In genomic region chr7:110953210-110953609, GRCm38 (mm10) we compare ENCODE assay signal across 12 mouse cellular contexts. TPM values are rescaled to one million over a fixed set of nuclear protein-coding genes. Genes with fewer than 3 reads are reported as not detected.
A peak's percentile ranks its signal among the peaks of the same experiment; 100 is the strongest.
DNase-seq lines count a peak whose midpoint lies in the region; ATAC-seq and TF ChIP-seq lines count a peak whose summit lies in the region.
"Had no signal": no experiment of that assay in that cellular context is flagged by ENCODE, and none has a peak within 500 bp of the region (broad histone marks: within the 10 kb centered on the region; RNA-seq: fewer than 3 reads in every experiment).

No protein-coding gene starts in this region.

- no peak overlapping the region for H3K4me2 ChIP-seq in heart, postnatal 0 days (ENCODE audit: low read depth, low read length)
- H3K4me2 ChIP-seq: limb, embryonic 12.5 days; neural tube, embryonic 12.5 days had no signal

- peak; percentile 49 for DNase-seq in heart, postnatal 0 days (ENCODE audit: low spot score)
- no peak for DNase-seq in heart, postnatal 4 days
- peak; percentile 29 for DNase-seq in Muller cell, postnatal 12 days (ENCODE audit: inconsistent ontology term)
- DNase-seq in lung, postnatal 36 days: peak; percentile 68
- no peak for DNase-seq in layer of hippocampus, postnatal 25 days (ENCODE audit: extremely low spot score in 1 of 2, low spot score in 1 of 2)
- DNase-seq in forebrain, embryonic 10.5 days (ENCODE audit: extremely low spot score, low spot score): no peak
- DNase-seq in layer of hippocampus, postnatal 10 days (ENCODE audit: low spot score in 2 of 2): no peak
- DNase-seq: cerebellum, adult 8-10 months; gastrocnemius, postnatal 36 days had no signal

- peaks cover 8% of the 10 kb centered on the region; the same call in 1 of the 2 replicates for H3K4me1 ChIP-seq in heart, postnatal 0 days (ENCODE audit: control insufficient read depth, insufficient read depth)
- H3K4me1 ChIP-seq in forebrain, embryonic 10.5 days: peaks cover 4% of the 10 kb centered on the region; the same call in 1 of the 2 replicates
- H3K4me1 ChIP-seq: neural tube, embryonic 12.5 days had no signal

- TF ChIP-seq CTCF in heart, postnatal 0 days (IDR thresholded peaks at IDR 0.05; ENCODE audit: low read depth): no peak

- no peak overlapping the region for H3K4me3 ChIP-seq in heart, postnatal 0 days (ENCODE audit: low read depth, low read length)
- no peak overlapping the region for H3K4me3 ChIP-seq in forebrain, embryonic 10.5 days
- H3K4me3 ChIP-seq: limb, embryonic 12.5 days; neural tube, embryonic 12.5 days had no signal

- no peaks in the 10 kb centered on the region for H3K36me3 ChIP-seq in heart, postnatal 0 days (replicated peaks; ENCODE audit: control insufficient read depth, insufficient read depth, low read length)
- H3K36me3 ChIP-seq in forebrain, embryonic 10.5 days (replicated peaks): no peaks in the 10 kb centered on the region
- H3K36me3 ChIP-seq: limb, embryonic 12.5 days; neural tube, embryonic 12.5 days had no signal

- TF ChIP-seq EP300 in heart, postnatal 0 days (IDR thresholded peaks at IDR 0.05; ENCODE audit: low read depth): no peak

- 41% methylated on average over 1 of the region's 1 CpGs for WGBS in heart, postnatal 0 days
- 88% methylated on average over 1 of the region's 1 CpGs for WGBS in forebrain, embryonic 10.5 days

- H3K27me3 ChIP-seq in heart, postnatal 0 days (ENCODE audit: control insufficient read depth, insufficient read depth, low read length): no peaks in the 10 kb centered on the region
- H3K27me3 ChIP-seq in forebrain, embryonic 10.5 days (ENCODE audit: poor library complexity, severe bottlenecking): no peaks in the 10 kb centered on the region
- H3K27me3 ChIP-seq: limb, embryonic 12.5 days; neural tube, embryonic 12.5 days had no signal

- no peak overlapping the region for H3K27ac ChIP-seq in heart, postnatal 0 days (ENCODE audit: low read depth)
- no peak overlapping the region for H3K27ac ChIP-seq in forebrain, embryonic 10.5 days
- H3K27ac ChIP-seq: limb, embryonic 12.5 days; neural tube, embryonic 12.5 days had no signal

- no peaks in the 10 kb centered on the region for H3K9me3 ChIP-seq in heart, postnatal 0 days (replicated peaks; ENCODE audit: control insufficient read depth, low read length)
- H3K9me3 ChIP-seq in forebrain, embryonic 10.5 days: no peaks in the 10 kb centered on the region
- H3K9me3 ChIP-seq: limb, embryonic 12.5 days; neural tube, embryonic 12.5 days had no signal

- no peak for ATAC-seq in heart, postnatal 0 days (ENCODE audit: insufficient read depth, low read depth)
- ATAC-seq in inflammation-experienced regulatory T-cells, adult 6 months: peak; percentile 36

- no peak overlapping the region for H3K9ac ChIP-seq in heart, postnatal 0 days (replicated peaks; ENCODE audit: low read depth, low read length)
- H3K9ac ChIP-seq: limb, embryonic 12.5 days; neural tube, embryonic 12.5 days had no signal

RNA-seq across cellular contexts. Expression of gene Mrvi1, which starts 29.1 kb away (rescaled TPM):
- total RNA-seq in heart, postnatal 0 days (2014; rRNA removed; ENCODE audit: low replicate concordance): 6.5 and 7.6 TPM in 2 replicates
- polyA plus RNA-seq in heart, postnatal 0 days (2015; fragmentation: Nextera tagmentation; extraction: Ambion mirVana): 3.1 and 3.5 TPM in 2 replicates
- 10 to 100 TPM; 10.4 to 13.2 TPM for total RNA-seq in heart, postnatal 4 days (2021)
- under 1 TPM in 2 of 3 experiments, not detected in 1; 0.46 to 0.87 TPM for polyA plus RNA-seq in inflammation-experienced regulatory T-cells, adult 6 months (2017; shearing (Covaris generic))
- 1 to 10 TPM; 3.6 TPM for total RNA-seq in layer of hippocampus, postnatal 25 days (2021)
- polyA plus RNA-seq in forebrain, embryonic 10.5 days (2016; fragmentation: Nextera tagmentation; extraction: Ambion mirVana): 0.87 and 1.2 TPM in 2 replicates
- 1 to 10 TPM; 1.3 to 1.7 TPM for total RNA-seq in layer of hippocampus, postnatal 10 days (2021)

Comparison
In these comparisons a context has a peak if more than half of its experiments do, and no peak if none do; other contexts are left out.
1. DNase-seq: peak in heart, postnatal 0 days (single experiment), Muller cell, postnatal 12 days (single experiment) and lung, postnatal 36 days (single experiment); none in heart, postnatal 4 days (single experiment), layer of hippocampus, postnatal 25 days (0 of 2), forebrain, embryonic 10.5 days (single experiment) and layer of hippocampus, postnatal 10 days (0 of 2).